Mouse (Mus musculus) intestine, embryonic 16.5 days (tissue): ENCODE data around the gene Eif4ebp2. TPM values are rescaled to one million over a fixed set of nuclear protein-coding genes. Genes with fewer than 3 reads are reported as not detected.

Experiments used
- ATAC-seq: fragments of 200-750 bp; cut with Nextera tagmentation; 2 replicates; pipeline ENCODE4 v1.8.0; 2017; ENCODE audit warnings: moderate TSS enrichment, moderate library complexity
- H3K27ac ChIP-seq: fragments of 300-500 bp; sonication (generic); 2 replicates; pipeline ENCODE4 v1.5.1; 2014; ENCODE audit warnings: mild to moderate bottlenecking, low read length
- H3K27me3 ChIP-seq: fragments of 300-500 bp; sonication (generic); replicated peaks from 2 replicates; pipeline ENCODE4 v1.6.1; 2014; ENCODE audit warnings: low read length, control low read depth, mixed read lengths; ENCODE audit not compliant: control insufficient read depth, insufficient read depth
- H3K36me3 ChIP-seq: fragments of 300-500 bp; sonication (generic); 2 replicates; pipeline ENCODE4 v1.6.1; 2014; ENCODE audit warnings: low read length, control low read depth; ENCODE audit not compliant: control insufficient read depth, insufficient read depth
- H3K4me1 ChIP-seq: fragments of 300-500 bp; sonication (generic); 2 replicates; pipeline ENCODE4 v1.6.1; 2014; ENCODE audit warnings: low read length, control low read depth, mixed read lengths; ENCODE audit not compliant: control insufficient read depth, insufficient read depth
- H3K4me2 ChIP-seq: fragments of 300-500 bp; sonication (generic); 2 replicates; pipeline ENCODE4 v1.6.1; 2014; ENCODE audit warnings: low read depth, low read length, control low read depth
- H3K4me3 ChIP-seq: fragments of 300-500 bp; sonication (generic); 2 replicates; pipeline ENCODE4 v1.5.1; 2014; ENCODE audit warnings: mild to moderate bottlenecking, low read length
- H3K9ac ChIP-seq: fragments of 300-500 bp; sonication (generic); 2 replicates; pipeline ENCODE4 v1.6.1; 2014; ENCODE audit warnings: low read depth, low read length
- H3K9me3 ChIP-seq: fragments of 300-500 bp; sonication (generic); 2 replicates; pipeline ENCODE4 v1.6.1; 2016; ENCODE audit warnings: low read length, control low read depth; ENCODE audit not compliant: control insufficient read depth
- WGBS: fragments of 180-500 bp; shearing (Covaris S2); extraction: QIAGEN DNeasy Blood & Tissue Kit; methylation state at CpG from one replicate; pipeline ENCODE4 v1.1.7; 2014; 5-methylcytosine and 5-hydroxymethylcytosine counted together
- polyA plus RNA-seq: library from polyadenylated mRNA; unstranded; fragments of >200 nt; fragmentation: Nextera tagmentation; extraction: Ambion mirVana; gene quantifications from 2 replicates; pipeline ENCODE4 v1.2.1, GENCODE M21; 2015

Eif4ebp2 gene
- 59.6 and 64.1 TPM in 2 replicates for polyA plus RNA-seq

DNA sequence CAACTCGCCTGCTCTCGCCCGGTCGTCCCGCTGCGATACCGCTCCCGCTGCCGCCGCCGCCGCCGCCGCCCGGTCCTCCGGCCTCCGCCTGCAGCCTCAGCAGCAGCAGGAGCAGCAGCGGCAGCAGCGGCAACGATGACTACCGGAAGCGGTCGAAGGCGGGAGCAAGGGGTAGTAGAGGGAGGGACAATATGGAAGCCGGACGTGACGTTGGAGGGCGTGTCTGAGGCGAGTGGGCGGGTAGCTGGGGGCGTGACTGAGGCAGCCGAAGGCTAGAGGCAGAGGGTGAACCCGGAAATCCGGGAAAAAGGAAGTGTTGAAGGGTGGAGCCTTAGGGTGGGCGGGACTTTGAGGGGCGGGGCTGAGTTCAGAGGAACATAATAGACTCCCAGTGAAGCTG is at the start of gene Eif4ebp2:
Eif4ebp2 (minus strand) TSS at position 17 of the 400 bp plus-strand sequence.
- H3K9ac ChIP-seq: peak within 1 kb of the TSS; percentile 96
- H3K27me3 ChIP-seq: no peaks in the 10 kb centered on the region
- H3K4me2 ChIP-seq: peak within 1 kb of the TSS; percentile 84
- H3K36me3 ChIP-seq: no peaks in the 10 kb centered on the region
- peak within 1 kb of the TSS; percentile 100 for H3K4me3 ChIP-seq
- peak; percentile 98 for ATAC-seq
- WGBS: under 1% methylated on average over 36 of the region's 36 CpGs
- H3K4me1 ChIP-seq: peaks cover 27% of the 10 kb centered on the region
- H3K27ac ChIP-seq: peak within 1 kb of the TSS; percentile 78
- no peaks in the 10 kb centered on the region for H3K9me3 ChIP-seq

DNA sequence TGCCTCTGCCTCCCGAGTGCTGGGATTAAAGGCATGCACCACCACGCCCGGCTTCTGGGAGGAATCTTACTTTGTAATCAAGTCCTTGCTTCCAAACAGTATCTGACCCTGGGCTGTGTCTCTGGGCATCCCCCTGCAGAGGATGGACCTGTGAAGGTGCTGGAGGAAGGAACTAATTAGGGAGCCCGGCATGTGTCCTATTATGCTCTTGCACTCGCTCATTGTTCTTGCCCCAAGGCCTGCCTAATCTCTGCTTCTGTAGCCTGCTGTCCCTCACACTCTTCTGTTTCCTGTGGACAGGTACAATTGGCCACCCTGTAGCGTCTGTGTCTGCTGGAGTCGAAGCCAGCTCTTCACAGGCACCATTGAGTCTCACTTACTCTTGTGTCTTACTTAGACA is 48.3 kb upstream of the Eif4ebp2 start:
- peaks cover 6% of the 10 kb centered on the region; the same call in 1 of the 2 replicates for H3K4me1 ChIP-seq
- 82% methylated on average over 7 of the region's 7 CpGs for WGBS
- no peak overlapping the region for H3K4me2 ChIP-seq
- H3K36me3 ChIP-seq: no peaks in the 10 kb centered on the region
- H3K27me3 ChIP-seq: no peaks in the 10 kb centered on the region
- H3K9ac ChIP-seq: no peak overlapping the region
- H3K4me3 ChIP-seq: no peak overlapping the region
- ATAC-seq: no peak
- no peaks in the 10 kb centered on the region for H3K9me3 ChIP-seq
- H3K27ac ChIP-seq: no peak overlapping the region

DNA sequence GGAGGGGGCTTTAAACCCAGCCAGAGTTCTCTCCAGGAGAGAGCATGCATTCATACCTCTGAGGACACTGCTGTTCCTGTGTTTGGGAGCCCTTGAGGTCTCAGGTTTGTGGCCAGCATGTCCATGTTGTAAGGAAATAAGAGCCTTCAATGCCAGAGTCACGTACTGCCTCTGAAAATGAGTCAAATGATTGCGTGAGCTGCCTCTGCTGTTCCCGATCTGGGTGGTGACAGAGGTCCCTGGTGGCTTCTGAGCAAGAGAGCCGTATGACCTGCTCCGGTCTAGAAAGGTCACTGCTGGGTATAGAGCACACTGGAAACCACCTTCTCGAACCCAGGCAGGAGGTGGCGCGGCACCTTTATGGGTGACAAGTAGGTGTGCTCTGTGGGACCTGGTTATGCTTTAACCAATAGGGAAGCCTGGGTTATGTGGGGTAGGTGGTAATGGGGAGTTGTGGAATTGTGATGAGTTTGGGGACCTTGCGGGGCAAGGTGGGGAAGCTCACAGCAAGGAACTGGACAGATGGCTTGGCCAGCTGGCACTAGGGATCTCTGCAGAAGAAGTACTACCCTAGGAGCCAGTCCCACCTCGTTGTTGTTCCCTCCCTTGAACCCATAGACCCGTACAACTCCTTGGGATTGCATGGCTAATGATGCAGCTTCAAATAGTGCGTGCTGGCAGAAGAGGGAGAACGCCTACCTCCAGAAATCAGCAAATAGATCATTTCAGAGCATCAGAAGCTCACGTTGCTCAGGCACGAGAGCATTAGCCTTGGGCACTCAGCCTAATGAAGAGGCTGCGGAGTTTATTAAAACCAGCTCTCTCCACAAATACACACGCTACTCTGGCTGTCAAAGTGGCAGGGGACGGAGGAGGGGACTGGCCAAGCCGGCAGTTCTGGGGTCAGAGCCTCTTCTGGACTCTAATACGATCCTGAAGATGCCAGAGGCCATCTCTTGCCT is 47.3 kb upstream of the Eif4ebp2 start:
- Histone ChIP-seq H3K9ac (no peak overlapping the region), H3K4me2 (no peak overlapping the region), H3K36me3 (no peaks in the 10 kb centered on the region), H3K4me3 (no peak overlapping the region), H3K4me1 (peaks cover 14% of the 10 kb centered on the region), H3K9me3 (no peaks in the 10 kb centered on the region), H3K27ac (no peak overlapping the region), H3K27me3 (no peaks in the 10 kb centered on the region)
- WGBS: 84% methylated on average over 20 of the region's 20 CpGs
- ATAC-seq: no peak

DNA sequence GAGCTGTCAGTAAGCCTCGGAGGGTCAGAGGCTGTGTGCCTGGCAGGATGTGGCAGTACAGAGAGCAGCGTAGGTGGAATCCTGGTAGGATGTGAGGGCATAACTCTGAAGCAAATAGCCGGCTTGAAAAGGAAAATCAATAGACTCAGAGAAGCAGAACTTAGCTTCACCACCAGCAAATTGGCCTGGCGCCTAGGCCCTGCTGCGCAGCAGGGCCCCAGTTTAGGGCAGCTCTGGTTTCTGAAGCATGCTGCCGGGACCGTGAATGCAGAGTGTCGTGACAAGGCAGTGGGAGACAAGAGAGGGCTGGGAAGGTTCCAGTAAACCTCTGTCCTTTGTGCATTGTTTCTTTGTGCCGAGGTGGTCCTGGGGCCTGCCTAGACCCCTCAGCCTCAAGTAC is 43.8 kb upstream of the Eif4ebp2 start:
- no peak for ATAC-seq
- H3K9ac ChIP-seq: no peak overlapping the region
- 37% methylated on average over 9 of the region's 9 CpGs for WGBS
- H3K9me3 ChIP-seq: no peaks in the 10 kb centered on the region
- H3K36me3 ChIP-seq: no peaks in the 10 kb centered on the region
- H3K4me3 ChIP-seq: no peak overlapping the region
- peaks cover 14% of the 10 kb centered on the region for H3K4me1 ChIP-seq
- H3K27ac ChIP-seq: 0 out of 2 replicates have a peak overlapping the region, but pooled peaks have one; percentile 15
- H3K27me3 ChIP-seq: no peaks in the 10 kb centered on the region
- no peak overlapping the region for H3K4me2 ChIP-seq

DNA sequence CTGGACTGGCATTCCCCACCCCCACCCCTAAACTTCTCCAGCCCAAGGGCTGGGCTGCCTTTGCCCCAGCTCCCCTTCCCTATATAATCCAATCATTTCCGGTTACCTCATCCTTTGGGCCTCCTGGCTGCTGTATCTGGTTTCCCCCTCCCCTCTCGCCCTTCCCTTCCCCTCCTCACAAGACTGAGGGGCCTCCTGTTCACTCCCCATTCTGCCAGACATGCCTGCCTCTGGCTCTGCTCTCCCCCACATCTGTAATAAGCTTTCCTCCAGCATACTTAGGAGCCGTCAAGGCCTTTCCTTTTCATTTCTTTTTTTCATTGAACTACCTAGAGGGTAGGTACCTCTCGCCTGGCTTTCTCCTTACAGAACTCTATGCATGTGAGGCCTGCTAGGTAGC is 43.0 kb upstream of the Eif4ebp2 start:
- 48% methylated on average over 4 of the region's 4 CpGs for WGBS
- H3K36me3 ChIP-seq: no peaks in the 10 kb centered on the region
- H3K4me3 ChIP-seq: no peak overlapping the region
- ATAC-seq: no peak
- H3K27ac ChIP-seq: no peak overlapping the region
- H3K4me1 ChIP-seq: peaks cover 14% of the 10 kb centered on the region
- H3K27me3 ChIP-seq: no peaks in the 10 kb centered on the region
- no peaks in the 10 kb centered on the region for H3K9me3 ChIP-seq
- 0 out of 2 replicates have a peak overlapping the region, but pooled peaks have one; percentile 1 for H3K9ac ChIP-seq
- no peak overlapping the region for H3K4me2 ChIP-seq

DNA sequence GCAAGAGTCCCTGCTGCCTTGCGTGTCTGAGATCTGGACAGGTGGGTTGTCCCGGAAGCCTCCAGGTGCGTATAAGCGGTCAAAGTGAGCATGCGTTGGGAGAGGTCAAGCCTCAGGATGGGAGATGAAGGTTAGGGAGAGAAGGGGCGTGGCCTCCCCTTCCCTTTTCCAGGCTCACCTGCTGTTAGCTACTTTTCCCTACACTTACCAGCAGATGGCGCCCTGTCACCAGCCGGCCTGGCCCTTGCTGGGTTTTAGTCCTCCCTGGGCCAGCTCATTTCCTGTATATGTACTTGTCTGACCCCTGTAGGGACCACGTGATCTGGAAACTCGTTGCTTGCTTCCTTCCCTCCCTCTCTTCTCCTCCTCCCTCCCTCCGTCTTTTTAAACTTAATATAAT is 39.6 kb upstream of the Eif4ebp2 start:
- no peak overlapping the region for H3K4me2 ChIP-seq
- 9% methylated on average over 11 of the region's 11 CpGs for WGBS
- H3K4me3 ChIP-seq: no peak overlapping the region
- no peaks in the 10 kb centered on the region for H3K27me3 ChIP-seq
- peak; percentile 88 for ATAC-seq
- peaks cover 14% of the 10 kb centered on the region for H3K4me1 ChIP-seq
- no peaks in the 10 kb centered on the region for H3K36me3 ChIP-seq
- no peaks in the 10 kb centered on the region for H3K9me3 ChIP-seq
- no peak overlapping the region for H3K27ac ChIP-seq
- H3K9ac ChIP-seq: no peak overlapping the region

DNA sequence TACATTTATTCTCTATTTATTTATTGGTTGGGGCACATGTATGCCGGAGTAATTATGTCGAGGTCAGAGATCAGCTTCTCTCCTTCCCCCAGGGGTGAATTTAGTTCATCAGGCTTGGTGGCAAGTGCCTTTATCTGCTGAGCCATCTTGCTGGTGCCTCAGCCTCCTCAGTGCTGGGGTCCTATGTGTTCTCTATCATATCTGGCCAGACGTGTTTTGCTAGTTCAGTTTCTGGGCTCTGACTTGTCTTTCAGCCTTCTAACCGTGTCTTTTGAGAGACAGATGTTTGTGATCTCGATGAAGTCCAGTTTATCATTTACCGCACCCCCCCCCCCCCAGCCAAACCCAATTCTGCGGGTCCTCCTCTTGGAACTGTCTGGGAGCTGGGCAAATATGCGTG is 39.1 kb upstream of the Eif4ebp2 start:
- Histone ChIP-seq H3K4me2 (no peak overlapping the region), H3K36me3 (no peaks in the 10 kb centered on the region), H3K4me1 (peaks cover 14% of the 10 kb centered on the region), H3K9ac (no peak overlapping the region), H3K9me3 (no peaks in the 10 kb centered on the region), H3K27me3 (no peaks in the 10 kb centered on the region), H3K27ac (no peak overlapping the region), H3K4me3 (no peak overlapping the region)
- 34% methylated on average over 8 of the region's 8 CpGs for WGBS
- peak; percentile 47 for ATAC-seq

DNA sequence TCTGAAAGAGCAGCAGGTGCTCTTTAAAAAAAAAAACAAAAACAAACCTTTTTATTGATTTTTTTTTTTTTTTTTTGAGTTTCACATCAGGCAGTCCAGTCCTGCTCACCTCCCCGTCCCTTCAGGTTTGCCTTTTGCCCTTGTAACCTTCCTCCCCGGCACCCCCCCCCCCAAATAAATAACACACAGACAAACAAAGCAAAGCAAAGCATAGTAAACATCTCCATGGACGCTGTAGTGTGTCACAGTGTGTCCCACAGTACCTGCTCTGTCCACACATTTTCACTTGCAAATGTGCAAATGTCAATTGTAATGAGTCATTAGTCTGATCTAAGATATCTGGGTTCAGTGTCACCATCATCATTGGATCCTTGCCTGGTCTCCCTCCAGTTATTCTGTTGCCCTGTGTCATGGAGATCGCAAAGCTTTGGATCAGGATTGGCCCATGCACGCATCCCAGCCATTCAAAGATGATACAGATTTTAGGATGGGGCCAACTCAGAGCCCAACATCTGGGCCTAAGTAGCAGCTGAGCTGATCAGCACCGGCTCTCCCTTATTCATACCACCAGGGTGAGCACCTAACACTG is 36.2 kb upstream of the Eif4ebp2 start:
- Histone ChIP-seq H3K9ac (no peak overlapping the region), H3K27me3 (no peaks in the 10 kb centered on the region), H3K36me3 (no peaks in the 10 kb centered on the region), H3K4me3 (no peak overlapping the region), H3K27ac (no peak overlapping the region), H3K4me2 (no peak overlapping the region), H3K4me1 (no peaks in the 10 kb centered on the region), H3K9me3 (no peaks in the 10 kb centered on the region)
- ATAC-seq: no peak
- WGBS: 77% methylated on average over 6 of the region's 6 CpGs

DNA sequence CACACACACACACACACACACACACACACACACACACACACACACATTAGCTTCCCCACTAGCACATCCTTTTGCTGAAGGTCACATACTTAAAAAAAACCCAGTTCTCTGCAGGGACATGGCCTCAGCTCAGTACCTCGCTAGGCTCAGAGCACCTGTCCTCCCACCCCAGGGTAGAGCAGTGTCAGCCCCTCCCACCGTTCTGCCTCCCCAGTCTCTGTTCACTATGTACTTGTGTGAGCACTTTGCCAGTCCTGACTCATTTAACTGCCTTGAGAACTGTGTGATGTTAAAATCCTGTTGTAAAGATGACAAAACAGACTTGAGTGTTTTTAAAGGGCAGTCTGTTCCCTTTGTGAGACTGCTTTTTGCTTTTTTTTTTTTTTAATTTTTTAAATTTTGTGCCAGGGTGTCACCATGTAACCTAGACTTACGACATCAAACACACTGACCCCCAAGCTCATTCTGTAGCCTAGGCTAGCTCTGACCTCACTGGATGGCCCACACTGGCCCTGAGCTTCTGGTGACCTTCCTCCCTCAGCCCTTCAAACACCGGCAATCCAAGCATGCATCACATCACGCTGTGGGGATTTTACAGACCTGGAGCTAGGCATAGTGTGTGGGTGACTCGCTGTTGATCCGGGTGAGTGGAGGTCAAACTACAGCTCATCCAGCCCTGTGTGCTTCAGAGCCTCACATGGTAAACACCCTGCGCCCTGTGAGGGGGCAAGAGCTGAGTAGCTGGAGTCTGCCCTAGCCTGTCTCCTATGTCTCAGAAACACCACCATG is 34.3 kb upstream of the Eif4ebp2 start:
- no peak overlapping the region for H3K9ac ChIP-seq
- H3K27ac ChIP-seq: no peak overlapping the region
- no peaks in the 10 kb centered on the region for H3K36me3 ChIP-seq
- ATAC-seq: no peak
- no peaks in the 10 kb centered on the region for H3K27me3 ChIP-seq
- no peaks in the 10 kb centered on the region for H3K9me3 ChIP-seq
- H3K4me1 ChIP-seq: no peaks in the 10 kb centered on the region
- WGBS: 85% methylated on average over 8 of the region's 8 CpGs
- H3K4me2 ChIP-seq: no peak overlapping the region
- H3K4me3 ChIP-seq: no peak overlapping the region
